Mouse (Mus musculus) kidney, adult 2 months (tissue): ENCODE results near the gene Pgm1. TPM values are rescaled to one million over a fixed set of nuclear protein-coding genes. Genes with fewer than 3 reads are reported as not detected.

Experiments
- DNase-seq: peaks from one replicate; pipeline ENCODE4 v3.0.0; 2021
- H3K27ac ChIP-seq: fragments of 200-500 bp; 2 replicates; pipeline ENCODE4 v1.5.1; 2012; ENCODE audit warnings: low read depth, low read length, control low read depth, inconsistent platforms; ENCODE audit not compliant: insufficient read depth
- H3K27me3 ChIP-seq: fragments of 200-500 bp; replicated peaks from 2 replicates; pipeline ENCODE4 v1.6.1; 2012; ENCODE audit warnings: mild to moderate bottlenecking, moderate library complexity, low read length, inconsistent platforms; ENCODE audit not compliant: control insufficient read depth, insufficient read depth
- H3K36me3 ChIP-seq: fragments of 200-500 bp; 2 replicates; pipeline ENCODE4 v1.6.1; 2012; ENCODE audit warnings: mild to moderate bottlenecking, moderate library complexity, low read length, inconsistent platforms; ENCODE audit not compliant: control insufficient read depth, insufficient read depth
- H3K4me1 ChIP-seq: fragments of 200-500 bp; 2 replicates; pipeline ENCODE4 v1.6.1; 2011; ENCODE audit warnings: low read length; ENCODE audit not compliant: control insufficient read depth, insufficient read depth
- H3K4me3 ChIP-seq: fragments of 200-500 bp; 2 replicates; pipeline ENCODE4 v1.5.1; 2011; ENCODE audit warnings: mild to moderate bottlenecking, low read depth, low read length, control low read depth; ENCODE audit not compliant: insufficient read depth
- CTCF ChIP-seq: fragments of 200-500 bp; conservative IDR thresholded peaks from 2 replicates; pipeline ENCODE4 v1.5.1; 2011; ENCODE audit warnings: low read depth, mild to moderate bottlenecking, control low read depth, low read length, moderate library complexity, mixed read lengths; ENCODE audit not compliant: insufficient read depth, insufficient read length
- POLR2A ChIP-seq: fragments of 200-500 bp; IDR thresholded peaks from one replicate; pipeline ENCODE4 v1.6.1; 2011; ENCODE audit warnings: low read depth, low read length, control low read depth
- WGBS: fragments of 180-500 bp; shearing (Covaris S2); methylation state at CpG from one replicate; pipeline ENCODE4 v1.1.7; 2018; 5-methylcytosine and 5-hydroxymethylcytosine counted together
- polyA plus RNA-seq: library from polyadenylated mRNA; depleted of rRNA; stranded (reverse); fragments of >200 nt; gene quantifications from 2 replicates; pipeline ENCODE4 v1.2.3, GENCODE M21; 2012

Pgm1 gene
- polyA plus RNA-seq, 1 experiment, result 84.2 TPM

DNA sequence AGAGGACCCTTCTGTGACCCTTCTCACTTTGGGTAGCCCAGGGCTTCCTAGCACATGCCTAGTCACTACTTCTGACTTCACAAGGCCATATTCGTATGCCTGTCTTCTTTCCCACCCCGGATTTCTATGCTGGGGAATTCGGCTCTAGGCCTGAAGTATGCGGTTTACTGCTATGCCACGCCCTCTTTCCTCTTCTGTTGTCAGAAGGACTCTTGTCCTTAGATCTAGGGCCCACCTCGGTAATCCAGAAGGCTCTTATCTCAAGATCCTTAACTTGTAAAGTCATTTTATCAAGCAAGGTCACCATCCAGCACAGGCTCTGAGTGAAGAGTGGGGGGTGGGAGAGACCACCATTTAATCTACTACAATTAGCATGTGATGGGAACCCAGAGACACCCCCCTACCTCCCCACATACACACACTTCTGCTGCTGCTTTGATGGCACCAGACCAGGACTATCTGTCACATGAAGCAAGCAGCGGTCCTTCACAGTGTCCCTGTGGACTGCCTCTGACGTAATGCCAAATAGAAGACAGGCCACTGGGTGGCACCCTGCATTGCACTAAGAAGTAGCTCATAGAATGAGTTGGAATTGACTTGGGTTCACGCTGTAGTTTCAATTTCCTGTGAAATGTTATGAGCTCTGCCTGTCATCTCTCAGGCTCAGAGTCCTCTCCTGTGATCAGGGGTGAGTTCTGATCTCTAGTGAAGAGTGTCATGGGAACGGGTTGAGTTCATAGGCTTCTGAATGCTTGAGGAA is 12.6 kb downstream of the Pgm1 start:
- 63% methylated on average over 10 of the region's 10 CpGs for WGBS
- DNase-seq, result peak; percentile 54
- Histone ChIP-seq H3K4me1 (no peaks in the 10 kb centered on the region; the same call in 1 of the 2 replicates), H3K36me3 (no peaks in the 10 kb centered on the region), H3K27ac (no peak overlapping the region), H3K27me3 (no peaks in the 10 kb centered on the region), H3K4me3 (no peak overlapping the region)
- TF ChIP-seq CTCF (peak; percentile 53), POLR2A (no peak)

- no peak for DNase-seq
- 68% methylated on average over 2 of the region's 2 CpGs for WGBS
- H3K4me1 ChIP-seq, result peaks cover 2% of the 10 kb centered on the region; the same call in 1 of the 2 replicates
- H3K27me3 ChIP-seq, result no peaks in the 10 kb centered on the region
- no peak overlapping the region for H3K27ac ChIP-seq
- no peak overlapping the region for H3K4me3 ChIP-seq
- TF ChIP-seq CTCF, result no peak
- H3K36me3 ChIP-seq, result no peaks in the 10 kb centered on the region
These were observed 15.4 kb downstream of the Pgm1 start for GRCm38 (mm10) chr4:99944606-99945005.

DNA sequence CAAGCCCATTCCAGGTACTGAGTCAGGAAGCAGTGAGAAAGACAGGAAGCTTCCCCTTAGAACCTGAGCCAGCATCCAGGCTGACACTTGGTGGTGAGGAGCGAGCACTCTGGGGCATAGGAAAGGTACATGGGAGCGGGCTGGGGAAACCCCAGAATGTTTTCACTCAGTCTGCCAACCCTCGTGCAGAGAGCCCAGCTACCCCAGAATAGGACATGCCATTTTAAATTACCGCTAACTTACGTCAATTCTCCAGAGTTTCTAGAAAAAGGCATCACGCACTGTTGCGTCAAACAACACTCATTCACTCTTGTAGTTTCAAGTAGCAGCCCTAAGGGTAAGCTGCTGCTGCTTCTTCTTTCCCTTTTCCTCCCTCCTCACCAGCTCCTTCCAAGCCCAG is 15.8 kb downstream of the Pgm1 start:
- TF ChIP-seq POLR2A, result no peak
- no peak for TF ChIP-seq CTCF
- no peak for DNase-seq
- no peak overlapping the region for H3K27ac ChIP-seq
- WGBS, result 90% methylated on average over 7 of the region's 7 CpGs
- no peak overlapping the region for H3K4me3 ChIP-seq
- H3K36me3 ChIP-seq, result no peaks in the 10 kb centered on the region
- H3K27me3 ChIP-seq, result no peaks in the 10 kb centered on the region
- H3K4me1 ChIP-seq, result peaks cover 2% of the 10 kb centered on the region; the same call in 1 of the 2 replicates

DNA sequence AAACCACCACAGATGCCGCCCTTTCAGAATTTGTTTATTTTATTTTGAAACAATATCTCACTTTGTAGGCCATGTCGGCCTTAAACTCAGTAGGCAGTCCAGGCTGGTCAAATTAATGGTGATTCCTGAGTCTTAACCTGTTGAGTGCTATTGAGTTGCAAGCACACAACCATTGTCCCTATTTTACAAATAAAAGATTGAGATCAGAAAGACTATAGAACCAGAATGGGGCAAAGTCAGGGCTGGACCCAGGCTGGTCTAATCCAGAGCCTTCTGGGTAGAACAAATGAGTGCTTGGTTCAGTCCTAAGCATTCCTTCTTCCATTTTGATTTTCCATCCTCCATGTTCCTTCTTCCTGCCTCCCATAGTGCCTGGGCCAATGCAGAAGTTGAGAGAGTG is 17.3 kb downstream of the Pgm1 start:
- peaks cover 5% of the 10 kb centered on the region; the same call in 1 of the 2 replicates for H3K4me1 ChIP-seq
- H3K27me3 ChIP-seq, result no peaks in the 10 kb centered on the region
- H3K36me3 ChIP-seq, result no peaks in the 10 kb centered on the region
- H3K4me3 ChIP-seq, result no peak overlapping the region
- TF ChIP-seq POLR2A (no peak), CTCF (no peak)
- no peak for DNase-seq
- H3K27ac ChIP-seq, result no peak overlapping the region
- WGBS, result 93% methylated on average over 2 of the region's 2 CpGs

DNA sequence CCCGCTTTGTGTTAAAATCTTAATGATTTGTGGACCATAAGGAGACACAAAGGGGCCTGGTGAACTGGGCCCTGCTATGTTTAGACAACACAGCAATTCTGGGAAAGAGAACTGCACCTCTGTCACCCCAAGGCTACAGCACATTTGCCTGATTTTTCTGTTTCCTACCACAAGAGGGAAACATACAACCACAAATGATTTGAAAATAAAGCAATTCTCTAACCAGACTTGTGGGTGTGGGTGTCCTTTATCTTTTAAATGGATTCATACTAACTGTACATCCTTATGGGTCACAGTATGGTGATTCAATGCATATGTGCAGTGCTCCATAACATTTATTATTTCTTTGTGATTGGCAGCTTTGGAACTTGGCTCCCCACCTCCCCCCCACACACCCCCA is 18.0 kb downstream of the Pgm1 start:
- no peak overlapping the region for H3K27ac ChIP-seq
- H3K4me3 ChIP-seq, result no peak overlapping the region
- H3K36me3 ChIP-seq, result no peaks in the 10 kb centered on the region
- 74% methylated on average over 1 of the region's 1 CpGs for WGBS
- DNase-seq, result peak; percentile 33
- peaks cover 5% of the 10 kb centered on the region; the same call in 1 of the 2 replicates for H3K4me1 ChIP-seq
- H3K27me3 ChIP-seq, result no peaks in the 10 kb centered on the region
- TF ChIP-seq POLR2A (no peak), CTCF (0 out of 2 replicates have a peak, but pooled peaks have one; percentile 19)

- no peak overlapping the region for H3K27ac ChIP-seq
- no peak overlapping the region for H3K4me3 ChIP-seq
- H3K36me3 ChIP-seq, result no peaks in the 10 kb centered on the region
- 94% methylated on average over 1 of the region's 1 CpGs for WGBS
- TF ChIP-seq CTCF, result no peak
- TF ChIP-seq POLR2A, result no peak
- peaks cover 5% of the 10 kb centered on the region; the same call in 1 of the 2 replicates for H3K4me1 ChIP-seq
- no peaks in the 10 kb centered on the region for H3K27me3 ChIP-seq
- DNase-seq, result no peak
These were observed 18.7 kb downstream of the Pgm1 start for GRCm38 (mm10) chr4:99947896-99948295.

DNA sequence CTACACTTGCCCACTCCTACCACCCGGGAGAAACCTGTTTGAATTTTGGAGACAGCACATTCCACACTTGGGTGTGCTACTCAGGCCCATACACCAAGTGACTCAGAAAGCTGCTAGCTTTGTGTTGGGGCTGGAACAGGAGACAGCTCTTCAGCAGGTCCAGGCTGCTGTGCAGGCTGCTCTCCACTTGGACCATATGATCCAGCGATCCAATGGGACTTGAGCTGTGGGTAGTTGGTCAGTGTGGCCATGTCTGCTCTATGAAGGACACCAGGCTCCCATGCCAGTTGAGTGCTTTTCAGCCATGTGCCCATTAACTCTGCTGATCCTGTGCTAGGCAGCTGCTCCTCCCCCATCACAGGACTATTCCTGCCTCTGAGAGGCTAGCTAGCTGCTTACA is 24.7 kb downstream of the Pgm1 start:
- 81% methylated on average over 2 of the region's 2 CpGs for WGBS
- no peaks in the 10 kb centered on the region for H3K27me3 ChIP-seq
- peaks cover 14% of the 10 kb centered on the region for H3K4me1 ChIP-seq
- no peak for TF ChIP-seq CTCF
- no peak for TF ChIP-seq POLR2A
- H3K27ac ChIP-seq, result no peak overlapping the region
- H3K36me3 ChIP-seq, result no peaks in the 10 kb centered on the region
- DNase-seq, result no peak
- H3K4me3 ChIP-seq, result no peak overlapping the region

- Histone ChIP-seq H3K4me3 (no peak overlapping the region), H3K27me3 (no peaks in the 10 kb centered on the region), H3K4me1 (peaks cover 11% of the 10 kb centered on the region), H3K27ac (no peak overlapping the region), H3K36me3 (no peaks in the 10 kb centered on the region)
- TF ChIP-seq POLR2A, result no peak
- 68% methylated on average over 10 of the region's 10 CpGs for WGBS
- DNase-seq, result no peak
These were observed 26.2 kb downstream of the Pgm1 start for GRCm38 (mm10) chr4:99955396-99955795.
